Mouse (Mus musculus) CD4-positive, CD25-positive, alpha-beta regulatory T cell, adult 4 months (primary cell): ENCODE results near the gene Fut2. TPM values are rescaled to one million over a fixed set of nuclear protein-coding genes. Genes with fewer than 3 reads are reported as not detected.

ENCODE experiments used
- polyA plus RNA-seq, 2 experiments: library from polyadenylated mRNA; unstranded; fragments of 100-300 nt; shearing (Covaris generic); gene quantifications; one replicate each; pipeline ENCODE4 v1.2.1; 2017

The Fut2 gene
- polyA plus RNA-seq, 2 experiments from 2014 or later: not detected

Other genes starting within 250 kb of the Fut2 start
- not detected for gene Lhb, start 245.6 kb downstream of the Fut2 start, polyA plus RNA-seq
- 10 to 100 TPM in 1 of 2 experiments, 1 to 10 TPM in 1; 9.2 to 18.2 TPM for gene Gys1, start 231.6 kb downstream of the Fut2 start, polyA plus RNA-seq
- gene Ruvbl2, start 228.3 kb downstream of the Fut2 start, polyA plus RNA-seq: 10 to 100 TPM; 41.9 to 51.9 TPM
- gene Ftl1, start 206.5 kb downstream of the Fut2 start, polyA plus RNA-seq: 1,000 to 10,000 TPM; 1,962 to 2,374 TPM
- gene Bax, start 199.5 kb downstream of the Fut2 start, polyA plus RNA-seq: 100 to 1,000 TPM; 146 to 164 TPM
- 1 to 10 TPM; 1.2 TPM for gene Tulp2, start 184.5 kb downstream of the Fut2 start, polyA plus RNA-seq
- gene Gm45808, start 179.6 kb downstream of the Fut2 start, polyA plus RNA-seq: under 1 TPM in 1 of 2 experiments, not detected in 1; 0.62 TPM
- 1 to 10 TPM; 1.1 to 2.7 TPM for gene Dhdh, start 177.6 kb downstream of the Fut2 start, polyA plus RNA-seq
- gene Nucb1, start 156.0 kb downstream of the Fut2 start, polyA plus RNA-seq: 100 to 1,000 TPM; 124 to 159 TPM
- 100 to 1,000 TPM in 1 of 2 experiments, 10 to 100 TPM in 1; 49.3 to 132 TPM for gene Ppp1r15a, start 140.1 kb downstream of the Fut2 start, polyA plus RNA-seq
- under 1 TPM in 1 of 2 experiments, not detected in 1; 0.20 TPM for gene Plekha4, start 140.1 kb downstream of the Fut2 start, polyA plus RNA-seq
- gene Hsd17b14, start 111.5 kb downstream of the Fut2 start, polyA plus RNA-seq: under 1 TPM; 0.77 to 0.81 TPM
- gene Bcat2, start 96.2 kb downstream of the Fut2 start, polyA plus RNA-seq: 10 to 100 TPM; 46.4 to 77.9 TPM
- gene Fgf21, start 50.9 kb downstream of the Fut2 start, polyA plus RNA-seq: not detected
- not detected for gene Fut1, start 49.1 kb downstream of the Fut2 start, polyA plus RNA-seq
- not detected for gene Izumo1, start 44.6 kb downstream of the Fut2 start, polyA plus RNA-seq
- under 1 TPM in 1 of 2 experiments, not detected in 1; 0.20 TPM for gene Rasip1, start 38.9 kb downstream of the Fut2 start, polyA plus RNA-seq
- gene Mamstr, start 26.4 kb downstream of the Fut2 start, polyA plus RNA-seq: under 1 TPM; 0.32 to 0.40 TPM
- not detected for gene Ntn5, start 17.6 kb upstream of the Fut2 start, polyA plus RNA-seq
- under 1 TPM in 1 of 2 experiments, not detected in 1; 0.30 TPM for gene Sec1, start 28.0 kb upstream of the Fut2 start, polyA plus RNA-seq
- gene Car11, start 33.4 kb upstream of the Fut2 start, polyA plus RNA-seq: 1 to 10 TPM; 1.2 to 1.3 TPM
- gene Dbp, start 38.7 kb upstream of the Fut2 start, polyA plus RNA-seq: 1 to 10 TPM; 7.4 to 8.8 TPM
- gene Rpl18, start 49.1 kb upstream of the Fut2 start, polyA plus RNA-seq: 1,000 to 10,000 TPM; 2,369 to 2,427 TPM
- gene Sphk2, start 51.6 kb upstream of the Fut2 start, polyA plus RNA-seq: 10 to 100 TPM; 15.2 to 21.1 TPM
- not detected for gene Fam83e, start 54.8 kb upstream of the Fut2 start, polyA plus RNA-seq
- gene Spaca4, start 59.4 kb upstream of the Fut2 start, polyA plus RNA-seq: not detected
- gene Lmtk3, start 117.3 kb upstream of the Fut2 start, polyA plus RNA-seq: not detected
- 1 to 10 TPM; 3.1 to 5.2 TPM for gene Sult2b1, start 118.3 kb upstream of the Fut2 start, polyA plus RNA-seq
- 10 to 100 TPM; 20.8 to 21.4 TPM for gene Cyth2, start 148.2 kb upstream of the Fut2 start, polyA plus RNA-seq
- not detected for gene Kcnj14, start 158.4 kb upstream of the Fut2 start, polyA plus RNA-seq
- gene Grwd1, start 164.6 kb upstream of the Fut2 start, polyA plus RNA-seq: 10 to 100 TPM; 26.2 to 36.3 TPM
- gene Kdelr1, start 206.4 kb upstream of the Fut2 start, polyA plus RNA-seq: 10 to 100 TPM; 21.2 to 27.0 TPM
- gene Grin2d, start 212.0 kb upstream of the Fut2 start, polyA plus RNA-seq: under 1 TPM in 1 of 2 experiments, not detected in 1; 0.23 TPM
- gene Syngr4, start 230.3 kb upstream of the Fut2 start, polyA plus RNA-seq: not detected
- 1 to 10 TPM; 5.9 to 8.9 TPM for gene Tmem143, start 230.5 kb upstream of the Fut2 start, polyA plus RNA-seq